Mouse (Mus musculus): ENCODE results near the gene Camta1. TPM values are rescaled to one million over a fixed set of nuclear protein-coding genes. Genes with fewer than 3 reads are reported as not detected.

Gene Camta1
- polyA plus RNA-seq, 1 experiment from 2014 or later, result 115 TPM

DNA sequence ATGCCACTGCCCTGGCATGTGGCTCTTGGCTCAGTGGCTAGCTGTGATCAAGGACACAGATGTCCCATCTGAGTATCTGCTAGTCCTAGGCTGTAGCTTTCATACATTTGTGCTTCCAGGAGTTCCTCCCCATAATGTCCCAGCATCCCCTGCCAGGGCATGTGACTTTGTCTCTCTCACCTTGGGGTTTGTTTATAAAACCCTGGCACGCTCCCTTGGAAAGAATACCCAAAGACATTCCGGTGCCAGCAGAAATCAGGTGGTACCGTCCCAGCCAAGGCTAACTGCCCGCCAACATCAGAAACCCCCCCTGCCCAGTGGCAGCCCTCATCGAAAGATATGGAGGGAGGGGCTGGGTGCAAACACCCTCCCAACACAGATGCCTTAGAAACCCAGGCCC, 365.1 kb downstream of the Camta1 start:
- Histone ChIP-seq H3K36me3 (ENCODE audit: insufficient read depth, low read length) (no peaks in the 10 kb centered on the region), H3K4me1 (replicated peaks; ENCODE audit: insufficient read depth, low read length) (no peaks in the 10 kb centered on the region), H3K27me3 (ENCODE audit: insufficient read depth, low read length) (no peaks in the 10 kb centered on the region), H3K4me2 (ENCODE audit: low read length) (no peak overlapping the region), H3K4me3 (replicated peaks; ENCODE audit: low read depth, low read length) (no peak overlapping the region), H3K9ac (ENCODE audit: low read depth, low read length) (no peak overlapping the region), H3K9me3 (replicated peaks; ENCODE audit: low read length) (peaks cover 3% of the 10 kb centered on the region; the same call in 1 of the 2 replicates), H3K27ac (no peak overlapping the region)
- 80% methylated on average over 5 of the region's 5 CpGs for WGBS
- no peak for TF ChIP-seq CTCF (IDR thresholded peaks at IDR 0.05; ENCODE audit: low read depth)
- no peak for DNase-seq (ENCODE audit: low spot score)
- no peak for ATAC-seq (replicated peaks; ENCODE audit: low FRiP score, low read depth)

DNA sequence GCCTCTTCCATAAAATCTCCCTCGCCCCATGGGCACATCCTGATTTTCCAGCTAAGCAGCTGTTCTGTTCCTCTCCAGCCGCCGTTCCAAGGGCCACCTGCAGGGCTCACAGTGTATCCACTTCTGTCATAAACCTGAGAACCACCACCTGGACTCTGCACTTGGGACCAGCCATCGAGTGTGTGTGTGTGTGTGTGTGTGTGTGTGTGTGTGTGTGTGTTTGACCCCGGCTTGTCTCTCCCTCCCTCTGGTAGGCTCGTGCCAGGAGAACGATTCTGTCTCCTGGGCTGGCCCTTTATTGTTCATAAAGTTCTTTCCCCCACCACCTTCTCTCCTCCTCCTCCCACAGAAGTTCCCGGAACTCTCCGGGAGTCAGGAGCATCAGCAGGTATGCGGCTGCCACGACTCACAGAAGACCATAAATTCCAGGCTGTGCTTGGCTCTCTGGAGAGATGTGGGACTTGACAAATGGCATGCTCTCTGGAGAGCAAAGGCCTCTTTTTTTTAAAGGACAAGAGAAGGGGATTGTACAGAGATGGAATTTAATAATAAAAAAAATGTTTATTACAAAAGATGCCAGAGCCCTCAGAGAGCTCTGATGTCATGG, 366.3 kb downstream of the Camta1 start:
- WGBS, result 12% methylated on average over 11 of the region's 11 CpGs
- no peak overlapping the region for H3K4me2 ChIP-seq (ENCODE audit: low read length)
- H3K9ac ChIP-seq (ENCODE audit: low read depth, low read length), result no peak overlapping the region
- peak; percentile 31 for TF ChIP-seq CTCF (IDR thresholded peaks at IDR 0.05; ENCODE audit: low read depth)
- DNase-seq (ENCODE audit: low spot score) (no peak), ATAC-seq (replicated peaks; ENCODE audit: low FRiP score, low read depth) (peak; percentile 66)
- no peak overlapping the region for H3K4me3 ChIP-seq (replicated peaks; ENCODE audit: low read depth, low read length)
- no peaks in the 10 kb centered on the region for H3K36me3 ChIP-seq (ENCODE audit: insufficient read depth, low read length)
- H3K27me3 ChIP-seq (ENCODE audit: insufficient read depth, low read length), result no peaks in the 10 kb centered on the region
- H3K4me1 ChIP-seq (replicated peaks; ENCODE audit: insufficient read depth, low read length), result no peaks in the 10 kb centered on the region
- H3K9me3 ChIP-seq (replicated peaks; ENCODE audit: low read length), result peaks cover 3% of the 10 kb centered on the region; the same call in 1 of the 2 replicates
- no peak overlapping the region for H3K27ac ChIP-seq

DNA sequence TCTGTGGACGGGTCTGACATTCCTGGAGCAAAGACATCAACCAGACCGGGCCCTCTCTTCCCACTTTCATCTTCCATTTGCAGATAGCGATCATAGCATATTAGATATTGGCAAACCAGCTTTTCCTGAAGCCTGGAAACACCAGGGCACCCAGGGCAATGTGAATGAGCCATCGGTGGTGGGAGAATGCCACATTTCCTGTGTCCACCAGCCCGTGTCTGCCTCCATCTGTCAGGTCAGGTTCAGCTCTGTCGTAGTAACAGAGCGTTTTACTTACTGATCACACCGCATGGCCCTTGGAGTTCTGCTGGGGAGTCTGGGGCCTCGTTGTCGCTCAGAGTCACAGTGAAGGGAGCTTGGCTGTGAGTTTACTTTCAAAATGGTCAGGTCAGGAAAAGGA, 368.9 kb downstream of the Camta1 start:
- H3K27ac ChIP-seq, result no peak overlapping the region
- no peaks in the 10 kb centered on the region for H3K4me1 ChIP-seq (replicated peaks; ENCODE audit: insufficient read depth, low read length)
- DNase-seq (ENCODE audit: low spot score) (no peak), ATAC-seq (replicated peaks; ENCODE audit: low FRiP score, low read depth) (no peak)
- H3K4me2 ChIP-seq (ENCODE audit: low read length), result no peak overlapping the region
- no peak overlapping the region for H3K4me3 ChIP-seq (replicated peaks; ENCODE audit: low read depth, low read length)
- no peaks in the 10 kb centered on the region for H3K36me3 ChIP-seq (ENCODE audit: insufficient read depth, low read length)
- no peaks in the 10 kb centered on the region for H3K9me3 ChIP-seq (replicated peaks; ENCODE audit: low read length)
- WGBS, result 38% methylated on average over 10 of the region's 10 CpGs
- TF ChIP-seq CTCF (IDR thresholded peaks at IDR 0.05; ENCODE audit: low read depth), result no peak
- no peak overlapping the region for H3K9ac ChIP-seq (ENCODE audit: low read depth, low read length)
- H3K27me3 ChIP-seq (ENCODE audit: insufficient read depth, low read length), result no peaks in the 10 kb centered on the region

DNA sequence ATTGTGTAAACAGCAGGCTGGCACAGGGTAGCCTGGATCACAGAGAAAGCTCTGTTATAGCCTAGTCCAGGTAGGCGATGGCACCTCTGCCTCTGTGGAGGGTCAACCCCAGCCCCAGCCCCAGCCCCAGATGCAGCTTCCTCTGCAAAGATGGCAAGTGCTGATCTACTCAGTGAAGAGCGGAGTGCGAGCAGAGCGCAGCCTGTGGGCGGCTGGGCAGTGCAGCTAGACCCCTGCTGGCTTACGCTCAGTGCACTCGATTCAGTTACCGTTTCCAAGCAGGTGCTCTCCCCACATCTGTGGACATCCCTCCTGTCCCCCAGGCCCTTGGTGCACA, 377.7 kb downstream of the Camta1 start:
- H3K9me3 ChIP-seq (replicated peaks; ENCODE audit: low read length), result no peaks in the 10 kb centered on the region
- no peaks in the 10 kb centered on the region for H3K27me3 ChIP-seq (ENCODE audit: insufficient read depth, low read length)
- H3K4me1 ChIP-seq (replicated peaks; ENCODE audit: insufficient read depth, low read length), result no peaks in the 10 kb centered on the region
- no peaks in the 10 kb centered on the region for H3K36me3 ChIP-seq (ENCODE audit: insufficient read depth, low read length)
- WGBS, result 48% methylated on average over 8 of the region's 8 CpGs
- TF ChIP-seq CTCF (IDR thresholded peaks at IDR 0.05; ENCODE audit: low read depth), result no peak
- no peak overlapping the region for H3K4me2 ChIP-seq (ENCODE audit: low read length)
- no peak overlapping the region for H3K4me3 ChIP-seq (replicated peaks; ENCODE audit: low read depth, low read length)
- no peak overlapping the region for H3K27ac ChIP-seq
- ATAC-seq (replicated peaks; ENCODE audit: low FRiP score, low read depth), result no peak
- DNase-seq (ENCODE audit: low spot score), result no peak
- no peak overlapping the region for H3K9ac ChIP-seq (ENCODE audit: low read depth, low read length)

DNA sequence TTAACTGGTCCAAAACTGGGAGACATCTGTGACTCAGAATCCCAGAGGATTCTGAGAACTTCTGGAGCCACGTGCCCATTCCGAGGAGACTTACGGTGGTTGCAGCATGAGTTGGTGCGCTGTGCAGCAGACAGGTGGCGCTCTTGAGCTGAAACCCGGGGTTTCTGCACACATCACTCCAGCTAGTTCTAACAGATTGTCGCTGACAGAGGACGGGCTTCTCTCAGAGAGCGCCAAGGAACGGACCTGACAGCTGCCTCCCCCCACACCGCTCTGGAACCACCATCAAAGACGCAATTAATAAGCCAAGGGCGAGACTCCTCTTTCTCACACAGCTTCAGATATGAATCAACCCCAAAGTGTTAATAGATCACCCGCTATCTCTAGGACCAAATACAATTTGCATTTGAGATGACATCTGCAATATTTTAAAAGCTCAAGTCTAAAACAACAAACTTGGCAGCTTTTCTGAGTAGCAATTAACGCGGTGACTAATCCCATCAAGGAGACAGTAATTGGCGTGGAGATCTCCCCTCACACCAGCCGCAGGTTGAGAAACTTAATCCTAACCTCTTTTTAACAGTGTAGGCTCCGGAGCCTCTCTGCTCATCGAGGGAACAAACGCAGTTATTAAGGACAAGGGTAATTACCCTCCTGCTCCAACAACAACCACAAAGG, 378.2 kb downstream of the Camta1 start:
- 8% methylated on average over 21 of the region's 21 CpGs for WGBS
- Histone ChIP-seq H3K4me2 (ENCODE audit: low read length) (no peak overlapping the region), H3K27ac (no peak overlapping the region), H3K27me3 (ENCODE audit: insufficient read depth, low read length) (no peaks in the 10 kb centered on the region), H3K4me3 (replicated peaks; ENCODE audit: low read depth, low read length) (no peak overlapping the region), H3K9me3 (replicated peaks; ENCODE audit: low read length) (no peaks in the 10 kb centered on the region), H3K4me1 (replicated peaks; ENCODE audit: insufficient read depth, low read length) (no peaks in the 10 kb centered on the region), H3K9ac (ENCODE audit: low read depth, low read length) (no peak overlapping the region), H3K36me3 (ENCODE audit: insufficient read depth, low read length) (no peaks in the 10 kb centered on the region)
- DNase-seq (ENCODE audit: low spot score) (peak; percentile 84), ATAC-seq (replicated peaks; ENCODE audit: low FRiP score, low read depth) (no peak; the same call in 1 of the 2 replicates)
- TF ChIP-seq CTCF (IDR thresholded peaks at IDR 0.05; ENCODE audit: low read depth), result peak; percentile 87

DNA sequence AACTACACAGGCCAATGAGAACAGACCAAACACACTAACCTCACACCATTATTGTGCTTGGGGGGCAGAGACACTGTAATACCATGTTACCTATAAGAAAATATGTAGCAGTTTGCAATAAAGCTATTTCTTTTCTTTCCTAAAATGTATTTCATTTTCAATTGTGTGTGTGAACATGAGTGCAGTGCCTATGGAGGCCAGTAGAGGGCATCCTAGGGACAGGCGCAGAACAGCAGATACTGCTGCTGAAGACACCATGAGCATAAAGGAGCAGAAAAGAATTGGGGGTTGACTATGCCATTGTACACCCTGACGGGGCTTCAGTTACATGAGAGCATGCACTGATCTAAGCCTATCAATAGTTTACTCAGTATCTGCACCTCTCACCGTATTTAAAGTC, 380.7 kb downstream of the Camta1 start:
- WGBS, result 96% methylated on average over 3 of the region's 3 CpGs

More for the DNA sequence above, 380.7 kb downstream of the Camta1 start:
- Histone ChIP-seq H3K36me3 (ENCODE audit: insufficient read depth, low read length) (no peaks in the 10 kb centered on the region), H3K4me2 (ENCODE audit: low read length) (no peak overlapping the region), H3K27ac (no peak overlapping the region), H3K27me3 (ENCODE audit: insufficient read depth, low read length) (no peaks in the 10 kb centered on the region), H3K4me1 (replicated peaks; ENCODE audit: insufficient read depth, low read length) (no peaks in the 10 kb centered on the region), H3K4me3 (replicated peaks; ENCODE audit: low read depth, low read length) (no peak overlapping the region), H3K9me3 (replicated peaks; ENCODE audit: low read length) (no peaks in the 10 kb centered on the region), H3K9ac (ENCODE audit: low read depth, low read length) (no peak overlapping the region)
- DNase-seq (ENCODE audit: low spot score) (no peak), ATAC-seq (replicated peaks; ENCODE audit: low FRiP score, low read depth) (no peak)
- peak; percentile 26; the same call in 1 of the 2 replicates for TF ChIP-seq CTCF (IDR thresholded peaks at IDR 0.05; ENCODE audit: low read depth)
